Mouse (Mus musculus): Measurements from ENCODE around the gene Chsy1.

The Chsy1 gene

DNA sequence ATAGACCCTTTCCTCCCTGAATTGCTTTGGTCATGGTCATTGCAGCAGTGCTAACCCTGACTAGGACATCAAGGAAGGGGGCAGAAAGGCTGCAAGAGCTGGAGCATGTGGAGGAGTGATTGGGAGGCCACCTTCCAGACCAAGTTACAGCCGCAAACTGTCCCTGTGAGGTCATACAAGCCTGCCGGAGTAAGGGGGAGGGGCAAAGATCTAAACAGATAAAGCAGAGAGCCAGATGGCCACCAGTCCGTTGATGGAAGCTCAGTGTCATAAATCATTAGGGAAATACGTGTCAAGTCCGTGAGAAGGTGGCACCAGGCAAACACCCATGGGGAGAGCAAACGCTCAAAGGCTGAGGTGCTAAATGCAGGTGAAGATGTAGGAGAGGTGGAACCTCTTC is 105.2 kb downstream of the Chsy1 start:
- ATAC-seq (ENCODE audit: low TSS enrichment), result no peak

- ATAC-seq (ENCODE audit: low TSS enrichment), result no peak
Measured at GRCm38 (mm10) chr7:66215911-66216310, 106.6 kb downstream of the Chsy1 start.

DNA sequence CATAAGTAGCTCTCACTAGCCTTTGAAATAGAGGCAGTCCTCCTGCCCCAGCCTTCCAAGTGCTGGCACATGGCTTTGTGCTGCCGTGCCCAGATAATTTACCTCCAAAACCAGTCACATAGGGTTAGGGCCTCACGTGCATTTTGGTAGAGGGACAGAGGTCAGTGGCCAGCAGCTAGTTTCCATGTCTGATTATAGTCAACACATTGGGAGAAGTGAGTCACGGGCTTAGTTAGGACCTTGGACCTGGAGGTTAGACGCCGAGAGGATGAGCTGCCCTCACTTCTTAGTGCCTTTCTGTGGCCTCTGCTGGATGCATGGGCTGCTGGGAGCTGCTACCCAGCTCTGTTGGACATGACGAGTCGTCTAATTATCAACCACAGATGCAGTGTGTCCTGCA is 107.7 kb downstream of the Chsy1 start:
- ATAC-seq (ENCODE audit: low TSS enrichment), result no peak

DNA sequence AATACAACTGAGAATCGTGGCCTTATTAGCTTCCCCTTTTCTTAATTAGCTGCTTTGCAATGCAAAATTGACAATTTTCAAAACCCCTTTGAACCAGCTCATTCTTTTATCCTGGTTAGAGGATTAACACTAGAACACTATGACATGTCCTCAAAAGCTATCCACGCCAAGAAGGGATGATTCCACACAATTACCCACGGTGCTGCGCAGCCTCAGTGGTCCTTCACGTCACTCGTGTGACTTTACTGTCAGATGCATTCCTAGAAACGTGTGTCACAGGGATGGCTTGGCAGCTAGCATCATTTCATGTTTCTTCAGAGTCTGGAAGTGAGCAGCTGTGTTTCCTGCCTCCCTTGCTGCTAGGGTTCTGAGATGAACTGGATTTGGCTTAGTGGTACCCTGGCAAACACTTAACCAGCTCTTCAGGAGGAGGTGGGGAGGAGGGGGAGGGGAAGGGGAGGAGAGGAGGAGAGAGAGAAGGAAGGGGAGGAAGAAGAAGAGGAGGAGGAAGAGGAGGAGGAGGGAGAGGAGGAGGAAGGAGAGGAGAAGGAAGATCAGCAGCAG is 108.3 kb downstream of the Chsy1 start:
- ATAC-seq (ENCODE audit: low TSS enrichment), result no peak

DNA sequence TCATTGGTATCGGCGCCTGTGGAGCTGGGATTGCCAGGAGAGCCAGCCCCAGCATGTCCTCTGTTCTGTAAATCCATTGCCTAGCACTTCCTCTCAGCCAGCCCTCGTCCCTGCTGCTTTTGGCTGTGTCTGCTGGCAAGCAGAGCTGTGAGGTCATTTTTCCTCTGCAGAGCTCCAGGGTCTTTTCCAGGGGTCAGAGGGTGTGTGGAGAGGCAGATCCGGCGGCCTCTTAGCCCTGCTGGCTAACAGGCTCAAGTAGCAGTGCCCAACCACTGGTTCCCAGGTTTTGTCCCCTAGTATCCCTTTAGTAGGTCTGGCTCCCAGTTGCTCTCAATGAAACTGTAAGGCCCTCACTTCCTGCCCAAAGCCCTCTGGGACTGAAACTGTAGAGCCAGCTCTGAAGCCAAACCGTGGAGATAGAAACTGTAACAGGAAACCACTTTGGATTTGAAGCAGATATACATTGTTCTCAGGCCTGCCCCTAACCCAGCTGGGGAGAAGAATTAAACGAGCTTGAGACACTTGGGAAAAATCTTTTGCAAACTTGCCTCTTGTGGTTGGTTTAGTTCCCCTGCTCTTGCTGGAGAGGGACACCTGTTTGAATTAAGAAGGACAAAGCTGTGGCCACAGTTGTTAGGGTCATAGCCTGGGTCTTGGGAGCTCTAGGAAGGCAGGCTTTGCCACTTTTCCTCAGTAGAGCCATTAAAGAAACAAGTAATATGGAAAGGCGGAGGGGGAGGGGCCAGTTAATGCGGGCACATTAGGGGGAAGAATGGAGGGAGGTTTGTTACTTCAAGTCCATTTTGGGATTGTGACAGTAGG is 109.1 kb downstream of the Chsy1 start:
- ATAC-seq (ENCODE audit: low TSS enrichment), result no peak

GRCm38 (mm10) chr7:66219028-66219793 is 109.9 kb downstream of the Chsy1 start:
- no peak for ATAC-seq (ENCODE audit: low TSS enrichment)

DNA sequence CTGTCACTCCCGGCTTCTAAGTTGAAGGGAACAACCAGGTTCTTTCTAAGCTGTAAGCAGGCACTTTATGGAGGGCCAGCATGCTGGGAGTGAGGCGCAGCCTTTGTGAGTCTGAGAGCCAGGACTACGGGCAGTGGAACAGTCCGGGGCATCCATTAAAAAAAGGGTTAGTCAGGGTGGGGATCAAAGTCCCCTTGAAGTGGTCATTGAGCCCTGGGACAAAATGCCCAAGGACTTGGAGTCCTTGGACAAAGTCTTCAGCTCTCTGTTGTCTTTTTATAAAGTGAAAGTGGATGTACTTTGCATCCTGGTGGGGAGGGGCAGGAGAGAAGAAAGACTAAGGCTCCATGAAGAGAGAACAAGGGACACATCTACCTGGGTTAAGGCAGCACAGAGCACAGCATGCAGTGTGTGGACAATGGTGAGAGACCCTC is 110.5 kb downstream of the Chsy1 start:
- no peak for ATAC-seq (ENCODE audit: low TSS enrichment)

GRCm38 (mm10) chr7:66222621-66223091 is 113.3 kb downstream of the Chsy1 start:
- ATAC-seq (ENCODE audit: low TSS enrichment), result no peak
